Mouse (Mus musculus) liver, postnatal 0 days (tissue): ENCODE results near the gene Acsbg2. TPM values are rescaled to one million over a fixed set of nuclear protein-coding genes. Genes with fewer than 3 reads are reported as not detected.
A peak's percentile ranks its signal among the peaks of the same experiment; 100 is the strongest.

ENCODE experiments used
- ATAC-seq: fragments of 200-750 bp; cut with Nextera tagmentation; 2 replicates; pipeline ENCODE4 v1.8.0; 2017; ENCODE audit warnings: mild to moderate bottlenecking, moderate library complexity
- DNase-seq: peaks from one replicate; pipeline ENCODE4 v3.0.0-alpha.2; 2016
- H3K27ac ChIP-seq: fragments of 300-500 bp; sonication (generic); 2 replicates; pipeline ENCODE4 v1.5.1; 2014; ENCODE audit warnings: antibody characterized with exemption, moderate library complexity, mild to moderate bottlenecking, low read depth
- H3K27me3 ChIP-seq: fragments of 300-500 bp; sonication (generic); 2 replicates; pipeline ENCODE4 v1.6.1; 2014; ENCODE audit warnings: low read length, control low read depth, mixed read lengths; ENCODE audit not compliant: insufficient read depth
- H3K36me3 ChIP-seq: fragments of 300-500 bp; sonication (generic); replicated peaks from 2 replicates; pipeline ENCODE4 v1.6.1; 2014; ENCODE audit warnings: mild to moderate bottlenecking, control low read depth, low read length, moderate library complexity, mixed read lengths; ENCODE audit not compliant: insufficient read depth
- H3K4me1 ChIP-seq: fragments of 300-500 bp; sonication (generic); 2 replicates; pipeline ENCODE4 v1.6.1; 2014; ENCODE audit warnings: antibody characterized with exemption, mild to moderate bottlenecking, control low read depth; ENCODE audit not compliant: insufficient read depth
- H3K4me2 ChIP-seq: fragments of 300-500 bp; sonication (generic); 2 replicates; pipeline ENCODE4 v1.6.1; 2014; ENCODE audit warnings: low read depth, mild to moderate bottlenecking, low read length, moderate library complexity, mixed read lengths
- H3K4me3 ChIP-seq: fragments of 300-500 bp; sonication (generic); 2 replicates; pipeline ENCODE4 v1.5.1; 2014; ENCODE audit warnings: low read depth, low read length
- H3K9ac ChIP-seq: fragments of 300-500 bp; sonication (generic); replicated peaks from 2 replicates; pipeline ENCODE4 v1.6.1; 2014; ENCODE audit warnings: mild to moderate bottlenecking, moderate library complexity
- H3K9me3 ChIP-seq: fragments of 300-500 bp; sonication (generic); 2 replicates; pipeline ENCODE4 v1.6.1; 2016; ENCODE audit warnings: mild to moderate bottlenecking, control low read depth, low read length, mixed read lengths
- CTCF ChIP-seq: sonication (generic); IDR thresholded peaks from 2 replicates; pipeline ENCODE4 v1.5.1; 2016; ENCODE audit warnings: antibody characterized with exemption, low read depth
- EP300 ChIP-seq: IDR thresholded peaks from 2 replicates; pipeline ENCODE4 v1.6.1; 2016; ENCODE audit warnings: antibody characterized with exemption, low read depth, mild to moderate bottlenecking
- WGBS: fragments of 180-500 bp; shearing (Covaris S2); extraction: QIAGEN DNeasy Blood & Tissue Kit; methylation state at CpG from one replicate; pipeline ENCODE4 v1.1.7; 2014; ENCODE audit not compliant: insufficient replicate concordance; 5-methylcytosine and 5-hydroxymethylcytosine counted together
- polyA plus RNA-seq: library from polyadenylated mRNA; unstranded; fragments of >200 nt; fragmentation: Nextera tagmentation; extraction: Ambion mirVana; gene quantifications from 2 replicates; pipeline ENCODE4 v1.2.1, GENCODE M21; 2015

Acsbg2 gene
- polyA plus RNA-seq, 1 experiment from 2014 or later: not detected

GRCm38 (mm10) chr17:56831111-56831816, 43.0 kb downstream of the Acsbg2 start:
- H3K27ac ChIP-seq: no peak overlapping the region
- peak; percentile 98 for ATAC-seq
- no peak for TF ChIP-seq EP300
- peak; percentile 86 for TF ChIP-seq CTCF
- peak overlapping the region; percentile 73 for H3K9ac ChIP-seq
- H3K4me3 ChIP-seq: peak overlapping the region; percentile 73
- peaks cover 26% of the 10 kb centered on the region for H3K4me1 ChIP-seq
- WGBS: 1% methylated on average over 42 of the region's 42 CpGs
- no peaks in the 10 kb centered on the region for H3K36me3 ChIP-seq
- peaks cover 6% of the 10 kb centered on the region; the same call in 1 of the 2 replicates for H3K27me3 ChIP-seq
- peak; percentile 99 for DNase-seq
- H3K4me2 ChIP-seq: peak overlapping the region; percentile 87
- H3K9me3 ChIP-seq: no peaks in the 10 kb centered on the region

GRCm38 (mm10) chr17:56830411-56831110, 43.7 kb downstream of the Acsbg2 start, which contains the start of gene Rfx2:
Rfx2 (minus strand) TSS chr17:56831013.
- H3K9me3 ChIP-seq: no peaks in the 10 kb centered on the region
- under 1% methylated on average over 26 of the region's 62 CpGs for WGBS
- H3K4me3 ChIP-seq: peak within 1 kb of the TSS; percentile 73
- H3K27ac ChIP-seq: peak within 1 kb of the TSS; percentile 51; the same call in 1 of the 2 replicates
- peaks cover 6% of the 10 kb centered on the region; the same call in 1 of the 2 replicates for H3K27me3 ChIP-seq
- H3K9ac ChIP-seq: peak within 1 kb of the TSS; percentile 73
- no peaks in the 10 kb centered on the region for H3K36me3 ChIP-seq
- TF ChIP-seq EP300 (no peak), CTCF (no peak)
- peaks cover 28% of the 10 kb centered on the region for H3K4me1 ChIP-seq
- ATAC-seq (no peak), DNase-seq (peak; percentile 32)
- H3K4me2 ChIP-seq: peak within 1 kb of the TSS; percentile 87

GRCm38 (mm10) chr17:56829795-56830194, 44.5 kb downstream of the Acsbg2 start:
- no peaks in the 10 kb centered on the region for H3K36me3 ChIP-seq
- peaks cover 30% of the 10 kb centered on the region for H3K4me1 ChIP-seq
- peaks cover 6% of the 10 kb centered on the region; the same call in 1 of the 2 replicates for H3K27me3 ChIP-seq
- no peak for ATAC-seq
- TF ChIP-seq EP300 (no peak), CTCF (no peak)
- 2% methylated on average over 27 of the region's 27 CpGs for WGBS
- H3K9ac ChIP-seq: peak overlapping the region; percentile 73
- DNase-seq: peak; percentile 45
- peak overlapping the region; percentile 73 for H3K4me3 ChIP-seq
- peak overlapping the region; percentile 51; the same call in 1 of the 2 replicates for H3K27ac ChIP-seq
- H3K9me3 ChIP-seq: no peaks in the 10 kb centered on the region
- peak overlapping the region; percentile 87 for H3K4me2 ChIP-seq

GRCm38 (mm10) chr17:56829171-56829570, 45.1 kb downstream of the Acsbg2 start:
- TF ChIP-seq EP300: no peak
- no peak for TF ChIP-seq CTCF

GRCm38 (mm10) chr17:56826718-56827117, 47.5 kb downstream of the Acsbg2 start:
- DNase-seq: no peak
- no peak overlapping the region for H3K4me3 ChIP-seq

More at GRCm38 (mm10) chr17:56829171-56829570, 45.1 kb downstream of the Acsbg2 start:
- Histone ChIP-seq H3K36me3 (no peaks in the 10 kb centered on the region), H3K27me3 (peaks cover 6% of the 10 kb centered on the region; the same call in 1 of the 2 replicates), H3K4me2 (peak overlapping the region; percentile 87), H3K27ac (peak overlapping the region; percentile 35; the same call in 1 of the 2 replicates), H3K4me3 (peak overlapping the region; percentile 73), H3K9me3 (no peaks in the 10 kb centered on the region), H3K4me1 (peaks cover 33% of the 10 kb centered on the region), H3K9ac (peak overlapping the region; percentile 73)
- 37% methylated on average over 11 of the region's 11 CpGs for WGBS
- DNase-seq (no peak), ATAC-seq (no peak)

GRCm38 (mm10) chr17:56823352-56823751, 50.9 kb downstream of the Acsbg2 start:
- WGBS: 72% methylated on average over 2 of the region's 2 CpGs
- H3K27me3 ChIP-seq: 0 out of 2 replicates have a peak, but pooled peaks cover 3% of the 10 kb centered on the region
- no peak overlapping the region for H3K9ac ChIP-seq
- H3K4me2 ChIP-seq: no peak overlapping the region
- ATAC-seq (no peak), DNase-seq (no peak)
- no peaks in the 10 kb centered on the region for H3K36me3 ChIP-seq
- H3K4me3 ChIP-seq: no peak overlapping the region
- no peak overlapping the region for H3K27ac ChIP-seq
- TF ChIP-seq CTCF (no peak), EP300 (no peak)
- H3K9me3 ChIP-seq: no peaks in the 10 kb centered on the region
- peaks cover 24% of the 10 kb centered on the region for H3K4me1 ChIP-seq

More at GRCm38 (mm10) chr17:56826718-56827117, 47.5 kb downstream of the Acsbg2 start:
- no peak overlapping the region for H3K9ac ChIP-seq
- no peak overlapping the region; the same call in 1 of the 2 replicates for H3K27ac ChIP-seq
- no peaks in the 10 kb centered on the region for H3K9me3 ChIP-seq
- WGBS: 55% methylated on average over 2 of the region's 2 CpGs
- ATAC-seq: peak; percentile 26
- peak overlapping the region; percentile 87 for H3K4me2 ChIP-seq
- H3K36me3 ChIP-seq: no peaks in the 10 kb centered on the region
- TF ChIP-seq EP300 (peak; percentile 97), CTCF (no peak)
- H3K27me3 ChIP-seq: peaks cover 6% of the 10 kb centered on the region; the same call in 1 of the 2 replicates
- peaks cover 33% of the 10 kb centered on the region for H3K4me1 ChIP-seq
